In the genomic region with DNA sequence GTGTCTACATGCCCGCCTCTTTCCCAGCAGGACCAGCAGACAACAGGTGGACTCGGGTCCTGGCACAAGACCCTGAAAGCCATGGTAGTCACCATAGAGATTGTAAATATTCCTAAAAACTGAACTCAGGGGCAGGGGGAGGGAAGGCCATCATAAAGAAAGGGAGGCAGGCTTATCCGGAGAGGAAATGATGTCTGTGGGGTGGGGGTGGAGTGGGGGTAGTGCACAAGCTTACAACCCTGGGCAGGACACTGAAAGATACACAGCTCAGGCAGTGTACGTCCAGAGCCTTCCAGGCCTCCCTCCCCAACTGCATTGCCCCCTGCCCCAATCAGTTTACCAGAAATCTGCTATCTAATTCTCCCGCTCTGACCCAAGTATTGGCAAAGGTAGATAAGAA, we compare ENCODE assay signal across 9 mouse cellular contexts. TPM values are rescaled to one million over a fixed set of nuclear protein-coding genes. Genes with fewer than 3 reads are reported as not detected.
DNase-seq lines count a peak whose midpoint lies in the region; ATAC-seq and TF ChIP-seq lines count a peak whose summit lies in the region.
"Had no signal": no experiment of that assay in that cellular context is flagged by ENCODE, and none has a peak within 500 bp of the region (broad histone marks: within the 10 kb centered on the region; RNA-seq: fewer than 3 reads in every experiment).

No protein-coding gene starts in this region.

- whole genome bisulfite sequencing in embryonic facial prominence, embryonic 14.5 days: 46% methylated on average over 5 of the region's 5 CpGs
- WGBS in hindbrain, embryonic 15.5 days: 52% methylated on average over 5 of the region's 5 CpGs
- WGBS in midbrain, postnatal 0 days: 64% methylated on average over 5 of the region's 5 CpGs

- no peaks in the 10 kb centered on the region for H3K36me3 ChIP-seq in embryonic facial prominence, embryonic 14.5 days (ENCODE audit: control insufficient read depth, insufficient read depth, low read length)
- H3K36me3 ChIP-seq in hindbrain, embryonic 15.5 days: no peaks in the 10 kb centered on the region
- no peaks in the 10 kb centered on the region for H3K36me3 ChIP-seq in midbrain, postnatal 0 days (ENCODE audit: insufficient read depth, low read length)

- ATAC-seq in embryonic facial prominence, embryonic 14.5 days (ENCODE audit: low read depth): no peak
- ATAC-seq in hindbrain, embryonic 15.5 days (ENCODE audit: low FRiP score, low read depth): no peak
- no peak for ATAC-seq in midbrain, postnatal 0 days (ENCODE audit: low FRiP score)
- ATAC-seq: inflammation-experienced regulatory T-cells, adult 6 months had no signal

- peak overlapping the region; percentile 99; the same call in 1 of the 2 replicates for H3K4me2 ChIP-seq in embryonic facial prominence, embryonic 14.5 days (ENCODE audit: low read depth, low read length)
- peak overlapping the region; percentile 57 for H3K4me2 ChIP-seq in hindbrain, embryonic 15.5 days
- H3K4me2 ChIP-seq in midbrain, postnatal 0 days (ENCODE audit: low read depth, low read length, poor library complexity, severe bottlenecking): peak overlapping the region; percentile 78

- H3K27ac ChIP-seq in left cerebral cortex, adult 2 months: no peak overlapping the region
- H3K27ac ChIP-seq in embryonic facial prominence, embryonic 14.5 days (replicated peaks; ENCODE audit: low read depth, low read length): no peak overlapping the region
- no peak overlapping the region for H3K27ac ChIP-seq in hindbrain, embryonic 15.5 days (replicated peaks)
- H3K27ac ChIP-seq in midbrain, postnatal 0 days (ENCODE audit: low read depth, low read length): no peak overlapping the region

- no peak for TF ChIP-seq CTCF in left cerebral cortex, adult 2 months (IDR thresholded peaks at IDR 0.05)
- TF ChIP-seq CTCF in midbrain, postnatal 0 days (IDR thresholded peaks at IDR 0.05): no peak

- intact Hi-C loops in left cerebral cortex, adult 2 months (cut with DNase I): no loop called here

- H3K4me3 ChIP-seq in left cerebral cortex, adult 2 months: peak overlapping the region; percentile 94; the same call in 1 of the 2 replicates
- H3K4me3 ChIP-seq in embryonic facial prominence, embryonic 14.5 days (ENCODE audit: low read depth, low read length): no peak overlapping the region
- no peak overlapping the region; the same call in 1 of the 2 replicates for H3K4me3 ChIP-seq in hindbrain, embryonic 15.5 days
- H3K4me3 ChIP-seq in midbrain, postnatal 0 days (ENCODE audit: low read depth, low read length): no peak overlapping the region

- H3K9me3 ChIP-seq in embryonic facial prominence, embryonic 14.5 days (ENCODE audit: control insufficient read depth, low read length): no peaks in the 10 kb centered on the region
- no peaks in the 10 kb centered on the region for H3K9me3 ChIP-seq in hindbrain, embryonic 15.5 days
- no peaks in the 10 kb centered on the region for H3K9me3 ChIP-seq in midbrain, postnatal 0 days (ENCODE audit: low read length)

- peaks cover 32% of the 10 kb centered on the region for H3K27me3 ChIP-seq in embryonic facial prominence, embryonic 14.5 days (replicated peaks; ENCODE audit: control insufficient read depth, insufficient read depth, low read length)
- H3K27me3 ChIP-seq in hindbrain, embryonic 15.5 days: no peaks in the 10 kb centered on the region
- H3K27me3 ChIP-seq in midbrain, postnatal 0 days (ENCODE audit: insufficient read depth, low read length): no peaks in the 10 kb centered on the region; the same call in 1 of the 2 replicates

- peaks cover 10% of the 10 kb centered on the region for H3K4me1 ChIP-seq in embryonic facial prominence, embryonic 14.5 days (ENCODE audit: control insufficient read depth, insufficient read depth, low read length)
- peaks cover 50% of the 10 kb centered on the region for H3K4me1 ChIP-seq in hindbrain, embryonic 15.5 days (replicated peaks)
- H3K4me1 ChIP-seq in midbrain, postnatal 0 days (ENCODE audit: insufficient read depth, low read length): peaks cover 17% of the 10 kb centered on the region; the same call in 1 of the 2 replicates

- no peak for DNase-seq in left cerebral cortex, adult 2 months (ENCODE audit: extremely low spot score in 1 of 2, low spot score in 2 of 2)
- DNase-seq in left cerebral cortex, adult 18-20 months (ENCODE audit: low spot score in 2 of 2): no peak
- DNase-seq in embryonic facial prominence, embryonic 14.5 days (ENCODE audit: low spot score): no peak
- no peak for DNase-seq in midbrain, postnatal 0 days (ENCODE audit: low spot score)
- no peak for DNase-seq in testis, postnatal 10 days (ENCODE audit: low spot score)
- DNase-seq in right cerebral cortex, adult 18-20 months: no peak
- DNase-seq: thymus, postnatal 4 days had no signal

- no peak overlapping the region for H3K9ac ChIP-seq in embryonic facial prominence, embryonic 14.5 days (ENCODE audit: low read depth, low read length)
- H3K9ac ChIP-seq in hindbrain, embryonic 15.5 days: 0 out of 2 replicates have a peak overlapping the region, but pooled peaks have one; percentile 77
- no peak overlapping the region for H3K9ac ChIP-seq in midbrain, postnatal 0 days (replicated peaks; ENCODE audit: low read length, poor library complexity, severe bottlenecking)

RNA-seq across cellular contexts. Expression of gene Spns2, which starts 2.5 kb away (rescaled TPM):
- total RNA-seq in left cerebral cortex, adult 2 months (2021): 10 to 100 TPM; 68.2 to 70.6 TPM
- 10 to 100 TPM; 53.7 to 55.4 TPM for total RNA-seq in left cerebral cortex, adult 18-20 months (2021)
- 6.0 and 9.5 TPM in 2 replicates for polyA plus RNA-seq in embryonic facial prominence, embryonic 14.5 days (2014; fragmentation: Nextera tagmentation; extraction: Ambion mirVana)
- 9.7 and 11.4 TPM in 2 replicates for polyA plus RNA-seq in hindbrain, embryonic 15.5 days (2015; fragmentation: Nextera tagmentation; extraction: Ambion mirVana)
- 46.2 and 56.8 TPM in 2 replicates for total RNA-seq in midbrain, postnatal 0 days (2014; rRNA removed)
- polyA plus RNA-seq in midbrain, postnatal 0 days (2015; fragmentation: Nextera tagmentation; extraction: Ambion mirVana): 7.7 TPM in 2 replicates
- polyA plus RNA-seq: inflammation-experienced regulatory T-cells, adult 6 months had no signal

RNA-seq across cellular contexts. Expression of gene Mybbp1a, which starts 46.0 kb away (rescaled TPM):
- total RNA-seq in left cerebral cortex, adult 2 months (2021): 10 to 100 TPM; 53.2 to 55.0 TPM
- 10 to 100 TPM; 53.3 to 53.6 TPM for total RNA-seq in left cerebral cortex, adult 18-20 months (2021)
- 114 and 123 TPM in 2 replicates for polyA plus RNA-seq in embryonic facial prominence, embryonic 14.5 days (2014; fragmentation: Nextera tagmentation; extraction: Ambion mirVana)
- polyA plus RNA-seq in hindbrain, embryonic 15.5 days (2015; fragmentation: Nextera tagmentation; extraction: Ambion mirVana): 62.1 and 65.9 TPM in 2 replicates
- 25.9 and 30.7 TPM in 2 replicates for total RNA-seq in midbrain, postnatal 0 days (2014; rRNA removed)
- 50.0 and 50.4 TPM in 2 replicates for polyA plus RNA-seq in midbrain, postnatal 0 days (2015; fragmentation: Nextera tagmentation; extraction: Ambion mirVana)

RNA-seq across cellular contexts. Expression of gene Ggt6, which starts 51.8 kb away (rescaled TPM):
- under 1 TPM; 0.18 to 0.37 TPM for total RNA-seq in left cerebral cortex, adult 2 months (2021)
- under 1 TPM in 1 of 2 experiments, not detected in 1; 0.23 TPM for total RNA-seq in left cerebral cortex, adult 18-20 months (2021)
- polyA plus RNA-seq in embryonic facial prominence, embryonic 14.5 days (2014; fragmentation: Nextera tagmentation; extraction: Ambion mirVana): 1.8 and 2.5 TPM in 2 replicates
- not detected in 2 replicates for polyA plus RNA-seq in hindbrain, embryonic 15.5 days (2015; fragmentation: Nextera tagmentation; extraction: Ambion mirVana)
- 1.4 TPM in 1 of 2 replicates, not detected in the other for total RNA-seq in midbrain, postnatal 0 days (2014; rRNA removed)
- not detected in 2 replicates for polyA plus RNA-seq in midbrain, postnatal 0 days (2015; fragmentation: Nextera tagmentation; extraction: Ambion mirVana)
- polyA plus RNA-seq: inflammation-experienced regulatory T-cells, adult 6 months had no signal
